Mouse (Mus musculus) G1E (cell line): ENCODE results near the gene Pam16. TPM values are rescaled to one million over a fixed set of nuclear protein-coding genes. Genes with fewer than 3 reads are reported as not detected.

ENCODE experiments used
- ATAC-seq: 2 replicates; pipeline ENCODE4 v1.8.0; 2016; ENCODE audit warnings: mild to moderate bottlenecking; ENCODE audit not compliant: insufficient number of reproducible peaks, poor library complexity, low FRiP score, severe bottlenecking; ENCODE audit errors: extremely low read depth
- DNase-seq: peaks from one replicate; pipeline ENCODE4 v3.0.0; 2012; ENCODE audit warnings: low spot score
- H3K27me3 ChIP-seq: 2 replicates; pipeline ENCODE4 v1.6.1; 2012; ENCODE audit warnings: mild to moderate bottlenecking, low read length, inconsistent platforms; ENCODE audit not compliant: insufficient read depth
- H3K36me3 ChIP-seq: replicated peaks from 2 replicates; pipeline ENCODE3; 2012; ENCODE audit warnings: mild to moderate bottlenecking, inconsistent platforms
- H3K4me1 ChIP-seq: 2 replicates; pipeline ENCODE4 v1.6.1; 2012; ENCODE audit warnings: low read depth, low read length, inconsistent platforms, mixed read lengths; ENCODE audit not compliant: insufficient read depth
- H3K4me3 ChIP-seq: 2 replicates; pipeline ENCODE4 v1.5.1; 2012; ENCODE audit warnings: low read depth, mild to moderate bottlenecking, inconsistent platforms, low read length, moderate library complexity, mixed read lengths
- H3K9me3 ChIP-seq: replicated peaks from 2 replicates; pipeline ENCODE4 v1.6.1; 2012; ENCODE audit warnings: inconsistent platforms
- CTCF ChIP-seq: IDR thresholded peaks from 2 replicates; pipeline ENCODE4 v1.5.1; 2012; ENCODE audit warnings: low read depth, low read length, inconsistent platforms, mixed read lengths
- GATA1 ChIP-seq: IDR thresholded peaks from 2 replicates; pipeline ENCODE4 v1.6.1; 2012; ENCODE audit warnings: borderline replicate concordance, low read length, inconsistent platforms, mixed read lengths
- GATA2 ChIP-seq: IDR thresholded peaks from 2 replicates; pipeline ENCODE4 v1.6.1; 2012; ENCODE audit warnings: low read depth, low read length, inconsistent platforms, borderline replicate concordance
- POLR2AphosphoS5 ChIP-seq: IDR thresholded peaks from 2 replicates; pipeline ENCODE4 v1.6.1; 2012; ENCODE audit warnings: low read depth, low read length, inconsistent platforms; ENCODE audit not compliant: insufficient replicate concordance
- TAL1 ChIP-seq: conservative IDR thresholded peaks from 2 replicates; pipeline ENCODE4 v1.6.1; 2012; ENCODE audit warnings: low read depth, low read length, inconsistent platforms, mixed read lengths
- polyA plus RNA-seq: library from polyadenylated mRNA; stranded (reverse); fragments of >175 nt; gene quantifications from 2 replicates; pipeline ENCODE4 v1.2.3, GENCODE M21; 2012
- total RNA-seq, 2 experiments: library from RNA; stranded (forward) in 1 of 2; stranded (reverse) in 1 of 2; fragments of 200-1000 nt in 1 of 2; fragments of >200 nt in 1 of 2; fragmentation: Nextera tagmentation in 1 of 2; gene quantifications; 2 replicates each; pipeline ENCODE4 v1.2.3; 2014 to 2017

Pam16 gene
- total and polyA plus RNA-seq, 3 experiments = 35.3 to 65.3 (median 41.7) TPM

DNA sequence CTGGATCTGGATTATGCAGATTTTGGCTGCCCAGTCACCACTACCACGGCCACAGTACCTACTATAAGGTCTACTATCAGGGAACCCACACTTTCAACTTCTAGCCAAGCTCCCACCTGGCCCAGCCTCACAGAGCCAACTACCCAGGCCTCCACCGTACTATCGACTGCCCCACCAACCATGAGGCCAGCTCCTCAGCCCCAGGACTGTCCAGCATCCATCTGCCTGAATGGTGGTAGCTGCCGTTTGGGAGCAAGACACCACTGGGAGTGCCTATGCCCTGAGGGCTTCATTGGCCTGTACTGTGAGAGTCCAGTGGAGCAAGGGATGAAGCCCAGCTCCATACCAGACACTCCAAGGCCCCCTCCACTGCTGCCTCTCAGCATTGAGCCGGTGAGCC is 24.4 kb upstream of the Pam16 start:
- no peaks in the 10 kb centered on the region for H3K9me3 ChIP-seq
- no peak for ATAC-seq
- no peak for TF ChIP-seq GATA2
- no peak for TF ChIP-seq CTCF
- no peak for TF ChIP-seq TAL1
- TF ChIP-seq POLR2AphosphoS5 = no peak
- TF ChIP-seq GATA1 = no peak
- H3K36me3 ChIP-seq = peaks cover 100% of the 10 kb centered on the region
- H3K27me3 ChIP-seq = no peaks in the 10 kb centered on the region
- no peak for DNase-seq
- no peak overlapping the region for H3K4me3 ChIP-seq
- H3K4me1 ChIP-seq = 0 out of 2 replicates have a peak, but pooled peaks cover 4% of the 10 kb centered on the region

DNA sequence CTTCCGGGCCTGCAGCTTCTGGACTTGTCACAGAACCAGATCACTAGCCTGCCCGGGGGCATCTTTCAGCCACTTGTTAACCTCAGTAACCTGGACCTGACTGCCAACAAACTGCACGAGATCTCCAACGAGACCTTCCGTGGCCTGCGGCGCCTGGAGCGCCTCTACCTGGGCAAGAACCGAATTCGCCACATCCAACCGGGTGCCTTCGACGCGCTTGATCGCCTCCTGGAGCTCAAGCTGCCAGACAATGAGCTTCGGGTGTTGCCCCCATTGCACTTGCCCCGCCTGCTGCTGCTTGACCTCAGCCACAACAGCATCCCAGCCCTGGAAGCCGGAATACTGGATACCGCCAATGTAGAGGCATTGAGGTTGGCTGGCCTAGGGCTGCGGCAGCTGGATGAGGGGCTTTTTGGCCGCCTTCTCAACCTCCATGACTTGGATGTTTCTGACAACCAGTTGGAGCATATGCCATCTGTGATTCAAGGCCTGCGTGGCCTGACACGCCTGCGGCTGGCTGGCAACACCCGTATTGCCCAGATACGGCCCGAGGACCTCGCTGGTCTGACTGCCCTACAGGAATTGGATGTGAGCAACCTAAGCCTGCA is 23.7 kb upstream of the Pam16 start:
- H3K9me3 ChIP-seq = no peaks in the 10 kb centered on the region
- no peak for ATAC-seq
- no peak for TF ChIP-seq TAL1
- no peak for TF ChIP-seq POLR2AphosphoS5
- TF ChIP-seq GATA2 = no peak
- no peak for TF ChIP-seq CTCF
- no peak for TF ChIP-seq GATA1
- 0 out of 2 replicates have a peak, but pooled peaks cover 4% of the 10 kb centered on the region for H3K4me1 ChIP-seq
- H3K4me3 ChIP-seq = no peak overlapping the region
- H3K27me3 ChIP-seq = no peaks in the 10 kb centered on the region
- H3K36me3 ChIP-seq = peaks cover 100% of the 10 kb centered on the region
- DNase-seq = no peak

DNA sequence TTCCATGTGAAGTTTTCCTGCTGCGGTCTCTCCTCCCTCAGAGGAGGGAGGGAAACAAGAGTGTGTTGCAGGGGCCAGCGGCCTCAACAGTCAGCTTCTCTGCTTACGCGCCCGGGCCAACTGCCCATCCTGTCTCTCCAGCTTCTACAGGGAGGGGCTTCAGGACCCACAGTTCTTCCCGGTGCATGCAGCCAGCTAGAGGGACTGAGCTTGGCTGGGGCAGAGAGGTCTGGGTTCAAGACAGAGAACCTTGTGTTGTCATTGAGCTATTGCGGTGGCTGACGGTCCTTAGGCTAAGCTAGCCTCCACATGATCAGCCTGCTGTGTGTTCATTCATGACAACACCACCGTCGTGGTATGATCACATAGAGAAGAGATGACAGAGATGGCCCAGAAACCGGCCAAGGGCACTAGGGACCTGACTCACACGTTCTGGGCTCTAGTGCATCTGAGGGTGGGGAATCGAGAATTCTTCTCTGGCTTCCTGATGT is 22.9 kb upstream of the Pam16 start:
- Histone ChIP-seq H3K27me3 (no peaks in the 10 kb centered on the region), H3K9me3 (no peaks in the 10 kb centered on the region), H3K4me3 (no peak overlapping the region), H3K4me1 (0 out of 2 replicates have a peak, but pooled peaks cover 4% of the 10 kb centered on the region), H3K36me3 (peaks cover 100% of the 10 kb centered on the region)
- ATAC-seq (no peak), DNase-seq (no peak)
- TF ChIP-seq GATA2 = no peak
- TF ChIP-seq POLR2AphosphoS5 = no peak
- no peak for TF ChIP-seq CTCF
- TF ChIP-seq TAL1 = no peak
- no peak for TF ChIP-seq GATA1

DNA sequence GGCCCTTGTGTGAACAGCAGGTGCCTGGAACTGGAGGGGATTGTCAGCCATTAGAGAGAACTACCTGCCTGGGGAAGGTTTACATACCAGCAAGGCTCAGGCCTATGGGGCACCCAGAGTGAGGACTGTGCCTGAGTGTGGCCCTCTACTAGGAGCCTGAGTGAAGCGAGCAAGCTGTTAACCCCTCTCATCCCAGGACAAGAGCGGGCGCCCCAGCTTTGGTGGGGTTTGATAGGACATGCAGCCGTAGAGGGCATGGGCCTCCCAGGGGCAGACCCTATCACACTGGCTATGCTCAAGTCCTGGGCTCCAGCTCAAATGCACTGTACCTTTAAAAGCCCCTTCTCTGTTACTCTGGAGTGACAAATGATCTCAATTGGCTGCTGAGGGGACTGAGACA is 22.0 kb upstream of the Pam16 start:
- Histone ChIP-seq H3K9me3 (no peaks in the 10 kb centered on the region), H3K4me3 (no peak overlapping the region), H3K4me1 (0 out of 2 replicates have a peak, but pooled peaks cover 4% of the 10 kb centered on the region), H3K27me3 (no peaks in the 10 kb centered on the region), H3K36me3 (peaks cover 100% of the 10 kb centered on the region)
- DNase-seq (no peak), ATAC-seq (no peak)
- TF ChIP-seq POLR2AphosphoS5 (no peak), CTCF (no peak), TAL1 (no peak), GATA1 (no peak)

DNA sequence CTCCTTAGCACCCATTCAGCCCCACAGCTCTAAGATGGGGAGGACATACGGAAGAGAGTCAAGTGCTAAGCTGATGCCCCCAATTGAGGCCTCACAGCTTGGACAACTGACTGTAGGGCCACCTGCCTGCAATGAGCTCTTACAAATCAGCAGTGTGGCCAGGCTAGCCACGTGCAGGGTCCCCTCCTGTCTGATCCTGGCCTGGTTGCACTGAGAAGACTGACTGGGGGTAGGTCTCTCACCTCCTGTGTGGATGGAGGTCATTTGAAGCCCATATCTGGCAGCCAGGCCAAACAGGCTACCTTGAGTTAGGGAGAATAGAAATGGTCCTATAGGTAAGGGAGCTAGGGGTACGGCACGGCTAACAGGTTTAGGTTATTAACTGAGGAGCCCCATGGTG is 21.1 kb upstream of the Pam16 start:
- H3K4me1 ChIP-seq = peaks cover 8% of the 10 kb centered on the region
- DNase-seq (no peak), ATAC-seq (no peak)
- no peak for TF ChIP-seq POLR2AphosphoS5
- no peak for TF ChIP-seq GATA2
- TF ChIP-seq GATA1 = no peak
- TF ChIP-seq CTCF = no peak
- TF ChIP-seq TAL1 = no peak
- no peak overlapping the region for H3K4me3 ChIP-seq
- H3K27me3 ChIP-seq = no peaks in the 10 kb centered on the region
- H3K9me3 ChIP-seq = no peaks in the 10 kb centered on the region
- H3K36me3 ChIP-seq = peaks cover 100% of the 10 kb centered on the region

- H3K4me3 ChIP-seq = no peak overlapping the region
- TF ChIP-seq POLR2AphosphoS5 (no peak), CTCF (no peak), GATA2 (no peak), GATA1 (no peak), TAL1 (no peak)
- DNase-seq = no peak
- H3K4me1 ChIP-seq = peaks cover 28% of the 10 kb centered on the region
- H3K36me3 ChIP-seq = peaks cover 97% of the 10 kb centered on the region
- H3K9me3 ChIP-seq = no peaks in the 10 kb centered on the region
- no peak for ATAC-seq
- no peaks in the 10 kb centered on the region for H3K27me3 ChIP-seq
Measured at GRCm38 (mm10) chr16:4643670-4644419, 19.1 kb upstream of the Pam16 start.
